Mouse (Mus musculus) forebrain, embryonic 15.5 days (tissue): ENCODE data around the gene Scg3. TPM values are rescaled to one million over a fixed set of nuclear protein-coding genes. Genes with fewer than 3 reads are reported as not detected.

Experiments used
- ATAC-seq: fragments of 200-750 bp; cut with Nextera tagmentation; replicated peaks from 2 replicates; pipeline ENCODE4 v1.8.0; 2017; ENCODE audit warnings: mild to moderate bottlenecking, moderate TSS enrichment, moderate library complexity
- H3K27ac ChIP-seq: fragments of 300-500 bp; sonication (generic); replicated peaks from 2 replicates; pipeline ENCODE4 v1.5.1; 2015; ENCODE audit warnings: mild to moderate bottlenecking, inconsistent platforms
- H3K27me3 ChIP-seq: fragments of 300-500 bp; sonication (generic); 2 replicates; pipeline ENCODE4 v1.6.1; 2015; ENCODE audit warnings: inconsistent platforms
- H3K36me3 ChIP-seq: fragments of 300-500 bp; sonication (generic); 2 replicates; pipeline ENCODE4 v1.6.1; 2015; ENCODE audit warnings: mild to moderate bottlenecking, inconsistent platforms
- H3K4me1 ChIP-seq: fragments of 300-500 bp; sonication (generic); 2 replicates; pipeline ENCODE4 v1.6.1; 2015; ENCODE audit warnings: inconsistent platforms
- H3K4me2 ChIP-seq: fragments of 300-500 bp; sonication (generic); replicated peaks from 2 replicates; pipeline ENCODE4 v1.6.1; 2015; ENCODE audit warnings: mild to moderate bottlenecking, inconsistent platforms
- H3K4me3 ChIP-seq: fragments of 300-500 bp; sonication (generic); 2 replicates; pipeline ENCODE4 v1.5.1; 2015; ENCODE audit warnings: mild to moderate bottlenecking, inconsistent platforms
- H3K9ac ChIP-seq: fragments of 300-500 bp; sonication (generic); replicated peaks from 2 replicates; pipeline ENCODE4 v1.6.1; 2015; ENCODE audit warnings: mild to moderate bottlenecking, inconsistent platforms
- H3K9me3 ChIP-seq: fragments of 300-500 bp; sonication (generic); 2 replicates; pipeline ENCODE4 v1.6.1; 2016; ENCODE audit warnings: inconsistent platforms
- WGBS: fragments of 180-500 bp; shearing (Covaris S2); methylation state at CpG from one replicate; pipeline ENCODE4 v1.1.7; 2015; ENCODE audit warnings: mixed read lengths; 5-methylcytosine and 5-hydroxymethylcytosine counted together
- polyA plus RNA-seq: library from polyadenylated mRNA; unstranded; fragments of >200 nt; fragmentation: Nextera tagmentation; extraction: Ambion mirVana; gene quantifications from 2 replicates; pipeline ENCODE4 v1.2.1, GENCODE M21; 2015

Gene Scg3
- polyA plus RNA-seq, 1 experiment from 2014 or later: 123 TPM

DNA sequence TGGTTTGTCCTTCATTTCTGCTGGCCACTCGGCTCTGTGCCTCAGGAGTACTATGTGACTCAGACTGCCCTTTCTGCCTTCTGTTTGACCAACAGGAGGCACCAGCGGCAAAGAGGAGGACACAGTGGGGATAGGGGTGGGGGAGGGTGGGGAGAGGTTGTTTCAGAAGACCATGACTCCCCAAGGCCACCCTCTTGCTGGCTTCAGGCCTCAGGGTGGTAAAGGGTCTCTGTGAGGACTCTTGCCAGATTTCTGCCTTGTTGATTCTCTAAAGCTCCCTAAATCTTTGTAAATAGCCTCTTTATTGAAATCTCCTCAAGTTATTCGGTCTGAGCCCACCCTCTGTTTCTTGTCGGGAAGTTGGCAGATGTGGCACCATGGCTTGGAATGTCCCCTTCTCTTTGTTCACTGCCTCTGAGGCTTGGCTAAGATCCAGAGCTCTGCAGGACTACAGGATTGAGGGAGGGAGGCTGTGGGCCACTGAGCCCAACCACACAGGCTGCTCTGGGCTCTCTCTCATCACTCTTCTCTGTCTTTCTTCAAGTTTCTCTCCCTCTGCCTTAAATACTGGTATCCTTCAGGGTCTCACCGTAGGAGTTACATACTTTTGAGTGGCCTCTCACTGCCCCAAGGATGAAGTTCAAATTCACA, 84.5 kb downstream of the Scg3 start:
- H3K36me3 ChIP-seq: peaks cover 18% of the 10 kb centered on the region
- H3K4me1 ChIP-seq: peaks cover 16% of the 10 kb centered on the region
- H3K9ac ChIP-seq: no peak overlapping the region
- no peaks in the 10 kb centered on the region for H3K27me3 ChIP-seq
- H3K9me3 ChIP-seq: no peaks in the 10 kb centered on the region
- ATAC-seq: peak; percentile 92
- H3K27ac ChIP-seq: no peak overlapping the region
- no peak overlapping the region for H3K4me3 ChIP-seq
- no peak overlapping the region for H3K4me2 ChIP-seq
- WGBS: 27% methylated on average over 5 of the region's 5 CpGs

GRCm38 (mm10) chr9:75597596-75597995, 86.3 kb downstream of the Scg3 start:
- peaks cover 29% of the 10 kb centered on the region for H3K36me3 ChIP-seq
- no peak overlapping the region for H3K4me3 ChIP-seq
- no peaks in the 10 kb centered on the region for H3K9me3 ChIP-seq
- no peak overlapping the region for H3K9ac ChIP-seq
- no peaks in the 10 kb centered on the region for H3K27me3 ChIP-seq
- no peak for ATAC-seq
- H3K4me1 ChIP-seq: peaks cover 16% of the 10 kb centered on the region
- no peak overlapping the region for H3K4me2 ChIP-seq
- 80% methylated on average over 4 of the region's 4 CpGs for WGBS
- H3K27ac ChIP-seq: no peak overlapping the region

- no peak overlapping the region for H3K9ac ChIP-seq
- H3K9me3 ChIP-seq: no peaks in the 10 kb centered on the region
- no peak overlapping the region for H3K27ac ChIP-seq
- 85% methylated on average over 13 of the region's 13 CpGs for WGBS
- peaks cover 16% of the 10 kb centered on the region for H3K4me1 ChIP-seq
- H3K36me3 ChIP-seq: peaks cover 34% of the 10 kb centered on the region
- H3K4me2 ChIP-seq: no peak overlapping the region
- H3K27me3 ChIP-seq: no peaks in the 10 kb centered on the region
- H3K4me3 ChIP-seq: no peak overlapping the region
- no peak for ATAC-seq
These were observed 86.8 kb downstream of the Scg3 start for GRCm38 (mm10) chr9:75597036-75597435.

DNA sequence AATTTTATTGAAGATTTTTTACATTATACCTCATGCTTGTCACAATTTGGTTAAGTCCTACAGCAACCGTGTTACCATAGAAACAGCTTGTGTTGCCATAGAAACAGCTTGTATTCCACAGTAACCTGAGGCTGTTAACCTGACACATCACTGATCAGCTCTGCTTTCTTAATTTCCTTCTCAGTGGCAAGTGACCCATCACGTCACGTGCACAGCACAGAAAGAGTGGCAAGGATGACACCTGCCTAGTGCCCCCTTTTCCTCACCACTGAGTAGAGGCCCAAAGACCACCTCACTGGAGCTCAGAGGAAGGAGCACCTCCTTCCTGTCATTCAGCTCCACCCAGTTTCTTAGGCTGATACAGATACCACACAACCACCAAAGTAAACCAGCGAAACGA, 90.4 kb downstream of the Scg3 start:
- no peaks in the 10 kb centered on the region for H3K9me3 ChIP-seq
- WGBS: 76% methylated on average over 5 of the region's 5 CpGs
- no peaks in the 10 kb centered on the region for H3K4me1 ChIP-seq
- no peak overlapping the region for H3K9ac ChIP-seq
- peak; percentile 45; the same call in 1 of the 2 replicates for ATAC-seq
- no peak overlapping the region for H3K4me3 ChIP-seq
- no peak overlapping the region for H3K4me2 ChIP-seq
- no peak overlapping the region for H3K27ac ChIP-seq
- H3K27me3 ChIP-seq: no peaks in the 10 kb centered on the region
- peaks cover 68% of the 10 kb centered on the region for H3K36me3 ChIP-seq

Other genes with a start within 250 kb of the Scg3 start
- 40.6 and 40.7 TPM in 2 replicates for gene Leo1, start 242.5 kb downstream of the Scg3 start, polyA plus RNA-seq
- gene Tmod3, start 124.4 kb downstream of the Scg3 start, polyA plus RNA-seq: 99.1 and 107 TPM in 2 replicates
- gene Tmod2, start 72.7 kb downstream of the Scg3 start, polyA plus RNA-seq: 233 and 250 TPM in 2 replicates
- 26.1 and 29.0 TPM in 2 replicates for gene Lysmd2, start 58.3 kb downstream of the Scg3 start, polyA plus RNA-seq
- gene Bmp5, start 91.3 kb upstream of the Scg3 start, polyA plus RNA-seq: 1.6 and 2.0 TPM in 2 replicates